Mouse (Mus musculus) heart, postnatal 0 days (tissue): ENCODE data around the gene Dpm3. TPM values are rescaled to one million over a fixed set of nuclear protein-coding genes. Genes with fewer than 3 reads are reported as not detected.

Experiments used
- ATAC-seq: fragments of 200-750 bp; cut with Nextera tagmentation; 2 replicates; pipeline ENCODE4 v1.8.0; 2017; ENCODE audit warnings: low read depth, moderate number of reproducible peaks, moderate library complexity; ENCODE audit not compliant: insufficient read depth
- DNase-seq: peaks from one replicate; pipeline ENCODE4 v3.0.0-alpha.2; 2016; ENCODE audit warnings: low spot score
- H3K27ac ChIP-seq: fragments of 300-500 bp; sonication (generic); 2 replicates; pipeline ENCODE4 v1.5.1; 2014; ENCODE audit warnings: low read depth, mild to moderate bottlenecking
- H3K27me3 ChIP-seq: fragments of 300-500 bp; sonication (generic); 2 replicates; pipeline ENCODE4 v1.6.1; 2014; ENCODE audit warnings: low read length, mixed read lengths; ENCODE audit not compliant: control insufficient read depth, insufficient read depth
- H3K36me3 ChIP-seq: fragments of 300-500 bp; sonication (generic); replicated peaks from 2 replicates; pipeline ENCODE4 v1.6.1; 2014; ENCODE audit warnings: low read length, mixed read lengths; ENCODE audit not compliant: control insufficient read depth, insufficient read depth
- H3K4me1 ChIP-seq: fragments of 300-500 bp; sonication (generic); 2 replicates; pipeline ENCODE4 v1.6.1; 2014; ENCODE audit warnings: antibody characterized with exemption; ENCODE audit not compliant: control insufficient read depth, insufficient read depth
- H3K4me2 ChIP-seq: fragments of 300-500 bp; sonication (generic); 2 replicates; pipeline ENCODE4 v1.6.1; 2014; ENCODE audit warnings: low read depth, mild to moderate bottlenecking, low read length, moderate library complexity
- H3K4me3 ChIP-seq: fragments of 300-500 bp; sonication (generic); 2 replicates; pipeline ENCODE4 v1.5.1; 2014; ENCODE audit warnings: low read depth, low read length
- H3K9ac ChIP-seq: fragments of 300-500 bp; sonication (generic); replicated peaks from 2 replicates; pipeline ENCODE4 v1.6.1; 2014; ENCODE audit warnings: low read depth, low read length, mixed read lengths
- H3K9me3 ChIP-seq: fragments of 300-500 bp; sonication (generic); replicated peaks from 2 replicates; pipeline ENCODE4 v1.6.1; 2016; ENCODE audit warnings: low read length; ENCODE audit not compliant: control insufficient read depth
- CTCF ChIP-seq: IDR thresholded peaks from 2 replicates; pipeline ENCODE4 v1.5.1; 2016; ENCODE audit warnings: antibody characterized with exemption, control low read depth, low read depth
- EP300 ChIP-seq: IDR thresholded peaks from 2 replicates; pipeline ENCODE4 v1.6.1; 2016; ENCODE audit warnings: antibody characterized with exemption, low read depth
- WGBS: fragments of 180-500 bp; shearing (Covaris S2); extraction: QIAGEN DNeasy Blood & Tissue Kit; methylation state at CpG from one replicate; pipeline ENCODE4 v1.1.7; 2014; 5-methylcytosine and 5-hydroxymethylcytosine counted together
- polyA plus RNA-seq: library from polyadenylated mRNA; unstranded; fragments of >200 nt; fragmentation: Nextera tagmentation; extraction: Ambion mirVana; gene quantifications from 2 replicates; pipeline ENCODE4 v1.2.1, GENCODE M21; 2015
- total RNA-seq: library from RNA; depleted of rRNA; stranded (reverse); fragments of >200 nt; gene quantifications from 2 replicates; pipeline ENCODE4 v1.2.3, GENCODE M21; 2014; ENCODE audit warnings: low replicate concordance

Dpm3 gene
- total and polyA plus RNA-seq, 2 experiments from 2014 or later = 80.3 to 450 TPM

- H3K4me3 ChIP-seq = peak overlapping the region; percentile 50
- ATAC-seq (peak; percentile 71), DNase-seq (peak; percentile 73)
- no peaks in the 10 kb centered on the region for H3K36me3 ChIP-seq
- TF ChIP-seq CTCF (no peak), EP300 (no peak)
- no peaks in the 10 kb centered on the region for H3K9me3 ChIP-seq
- H3K4me1 ChIP-seq = peaks cover 11% of the 10 kb centered on the region
- H3K27me3 ChIP-seq = peaks cover 21% of the 10 kb centered on the region; the same call in 1 of the 2 replicates
- WGBS = 5% methylated on average over 41 of the region's 41 CpGs
- H3K4me2 ChIP-seq = peak overlapping the region; percentile 64
- H3K9ac ChIP-seq = 0 out of 2 replicates have a peak overlapping the region, but pooled peaks have one; percentile 22
- peak overlapping the region; percentile 31; the same call in 1 of the 2 replicates for H3K27ac ChIP-seq
These were observed 31.6 kb upstream of the Dpm3 start for GRCm38 (mm10) chr3:89227307-89228179.

GRCm38 (mm10) chr3:89228180-89228549 lies 31.0 kb upstream of the Dpm3 start:
- 0% methylated on average over 20 of the region's 20 CpGs for WGBS
- H3K9ac ChIP-seq = peak overlapping the region; percentile 22; the same call in 1 of the 2 replicates
- H3K27me3 ChIP-seq = peaks cover 21% of the 10 kb centered on the region; the same call in 1 of the 2 replicates
- peak overlapping the region; percentile 50 for H3K4me3 ChIP-seq
- H3K36me3 ChIP-seq = no peaks in the 10 kb centered on the region
- H3K27ac ChIP-seq = 0 out of 2 replicates have a peak overlapping the region, but pooled peaks have one; percentile 13
- H3K9me3 ChIP-seq = no peaks in the 10 kb centered on the region
- H3K4me1 ChIP-seq = peaks cover 17% of the 10 kb centered on the region
- peak; percentile 72 for ATAC-seq
- no peak for TF ChIP-seq EP300
- TF ChIP-seq CTCF = peak; percentile 96
- H3K4me2 ChIP-seq = peak overlapping the region; percentile 64
- peak; percentile 77 for DNase-seq

GRCm38 (mm10) chr3:89228836-89229235 lies 30.3 kb upstream of the Dpm3 start, which contains the start of gene Muc1:
Gene Muc1, plus strand, starts transcription at chr3:89229057.
- H3K27ac ChIP-seq = 0 out of 2 replicates have a peak within 1 kb of the TSS, but pooled peaks have one; percentile 31
- H3K9me3 ChIP-seq = no peaks in the 10 kb centered on the region
- H3K27me3 ChIP-seq = peaks cover 21% of the 10 kb centered on the region; the same call in 1 of the 2 replicates
- no peak for TF ChIP-seq CTCF
- no peak for TF ChIP-seq EP300
- H3K4me2 ChIP-seq = peak within 1 kb of the TSS; percentile 64
- DNase-seq (no peak), ATAC-seq (no peak)
- 36% methylated on average over 10 of the region's 10 CpGs for WGBS
- peak within 1 kb of the TSS; percentile 50 for H3K4me3 ChIP-seq
- H3K9ac ChIP-seq = peak within 1 kb of the TSS; percentile 22; the same call in 1 of the 2 replicates
- peaks cover 23% of the 10 kb centered on the region for H3K4me1 ChIP-seq
- H3K36me3 ChIP-seq = no peaks in the 10 kb centered on the region

GRCm38 (mm10) chr3:89229276-89229675 lies 29.9 kb upstream of the Dpm3 start:
- WGBS = 73% methylated on average over 4 of the region's 4 CpGs
- H3K4me3 ChIP-seq = no peak overlapping the region
- H3K4me2 ChIP-seq = no peak overlapping the region
- no peak overlapping the region for H3K27ac ChIP-seq
- TF ChIP-seq CTCF (no peak), EP300 (no peak)
- no peak overlapping the region for H3K9ac ChIP-seq
- peaks cover 23% of the 10 kb centered on the region for H3K4me1 ChIP-seq
- H3K36me3 ChIP-seq = no peaks in the 10 kb centered on the region
- ATAC-seq (no peak), DNase-seq (no peak)
- peaks cover 21% of the 10 kb centered on the region; the same call in 1 of the 2 replicates for H3K27me3 ChIP-seq
- H3K9me3 ChIP-seq = no peaks in the 10 kb centered on the region

GRCm38 (mm10) chr3:89230561-89230960 lies 28.6 kb upstream of the Dpm3 start:
- Histone ChIP-seq H3K4me2 (no peak overlapping the region), H3K27me3 (peaks cover 19% of the 10 kb centered on the region; the same call in 1 of the 2 replicates), H3K36me3 (no peaks in the 10 kb centered on the region), H3K4me3 (no peak overlapping the region), H3K9me3 (no peaks in the 10 kb centered on the region), H3K4me1 (peaks cover 23% of the 10 kb centered on the region), H3K9ac (no peak overlapping the region), H3K27ac (no peak overlapping the region)
- TF ChIP-seq EP300 (no peak), CTCF (no peak)
- ATAC-seq = no peak
- WGBS = 72% methylated on average over 2 of the region's 2 CpGs
- no peak for DNase-seq
